Mouse (Mus musculus) urinary bladder, adult 18-20 months (tissue): ENCODE results near the gene Cfap99.
A peak's percentile ranks its signal among the peaks of the same experiment; 100 is the strongest.

Source experiments
- DNase-seq, 2 experiments: peaks; one replicate each; pipeline ENCODE4 v3.0.0; 2022; ENCODE audit warnings: low spot score in 2 of 2, mixed read lengths in 2 of 2

Cfap99 gene

GRCm38 (mm10) chr5:34326875-34327576 lies 38.6 kb downstream of the Cfap99 start:
- DNase-seq = peak in 1 of 2 experiments; percentile 16

DNA sequence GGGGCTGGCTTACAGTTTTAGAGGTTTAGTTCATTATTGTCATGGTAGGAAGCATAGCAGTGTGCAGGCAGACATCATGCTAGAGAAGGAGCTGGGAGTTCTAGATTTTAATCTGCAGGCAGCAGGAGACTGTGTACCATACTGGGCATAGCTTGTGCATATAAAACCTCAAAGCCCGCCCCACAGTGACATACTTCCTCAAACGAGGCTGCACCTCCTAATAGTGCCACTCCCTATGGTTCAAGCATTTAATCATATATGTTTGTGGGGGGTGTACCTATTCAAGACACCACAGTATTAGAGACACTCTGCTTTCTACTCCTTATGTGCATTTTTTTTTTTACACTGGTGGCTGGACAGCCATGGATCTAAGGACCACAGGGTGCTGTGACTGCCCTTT lies 41.7 kb downstream of the Cfap99 start:
- no peak for DNase-seq

GRCm38 (mm10) chr5:34334081-34334480 lies 45.7 kb downstream of the Cfap99 start:
- DNase-seq = no peak

DNA sequence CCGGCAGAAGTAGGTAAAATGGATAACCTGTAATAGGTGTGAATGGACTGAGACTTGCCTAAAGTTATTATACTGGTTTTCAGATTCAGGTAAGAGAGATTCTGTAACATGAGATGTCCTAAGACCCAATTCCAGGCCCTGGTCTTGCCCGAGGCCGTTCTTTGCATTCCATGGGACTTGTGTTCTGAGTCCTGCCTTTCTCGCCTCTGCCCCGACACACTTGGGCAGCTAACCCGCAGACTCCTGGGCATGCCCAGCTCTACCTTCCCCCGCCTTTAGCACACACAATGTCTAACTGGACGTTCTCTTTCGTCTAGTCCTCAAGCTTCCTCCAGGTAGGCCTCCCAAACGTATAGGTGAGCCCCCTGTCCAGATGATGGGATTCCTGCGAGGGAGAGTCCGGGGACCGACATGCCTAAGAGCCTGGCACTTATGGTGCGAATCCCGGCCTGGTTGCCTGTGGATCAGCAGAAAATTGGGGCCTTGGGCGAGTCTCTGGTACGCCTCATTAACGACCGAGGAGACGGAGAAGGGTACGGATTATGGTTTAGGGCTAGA lies 47.2 kb downstream of the Cfap99 start:
- DNase-seq = peak; percentile 37 to 60

- peak; percentile 94 to 97 for DNase-seq
Observed at GRCm38 (mm10) chr5:34336097-34336774, 47.8 kb downstream of the Cfap99 start, which contains the start of gene Rnf4. Gene Rnf4, plus strand, starts transcription at chr5:34336289.

GRCm38 (mm10) chr5:34336775-34337450 lies 48.5 kb downstream of the Cfap99 start:
- peak; percentile 47 to 50 for DNase-seq

DNA sequence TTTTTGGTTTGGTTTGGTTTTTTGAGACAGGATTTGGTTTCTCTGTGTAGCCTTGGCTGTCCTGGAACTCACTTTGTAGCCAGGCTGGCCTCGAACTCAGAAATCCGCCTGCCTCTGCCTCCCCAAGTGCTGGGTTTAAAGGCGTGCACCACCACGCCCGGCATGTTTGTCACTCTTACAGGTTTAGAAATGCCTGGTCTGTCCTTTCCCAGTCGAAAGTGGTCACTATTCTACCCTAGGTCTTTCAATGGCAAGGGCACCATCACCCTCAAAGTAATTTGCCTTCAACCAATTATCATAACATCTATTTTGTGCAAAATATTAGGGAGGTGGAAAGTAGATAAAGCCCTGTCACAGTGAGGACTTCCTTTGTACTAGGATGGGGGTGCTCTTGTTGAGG lies 51.8 kb downstream of the Cfap99 start:
- no peak for DNase-seq

GRCm38 (mm10) chr5:34352084-34352631 lies 63.8 kb downstream of the Cfap99 start:
- DNase-seq = no peak

DNA sequence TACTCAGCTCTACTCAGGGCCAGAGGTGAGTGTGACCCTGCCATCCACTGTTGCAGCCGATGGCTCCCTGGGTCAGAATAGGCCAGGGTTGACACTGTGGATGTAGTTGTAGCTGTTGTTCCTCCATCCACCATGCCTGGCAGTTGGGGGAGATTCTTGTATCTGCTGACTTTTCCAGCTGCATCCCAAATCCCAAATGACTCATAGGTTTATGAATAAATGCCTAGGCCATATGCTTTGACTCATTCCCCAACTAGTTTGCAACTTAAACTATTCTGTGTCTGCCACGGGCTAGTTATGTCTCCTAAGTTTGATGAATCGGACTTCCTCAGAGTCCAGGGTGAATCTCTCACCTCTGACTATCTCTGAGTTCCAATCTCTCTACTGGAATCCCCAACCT lies 71.9 kb downstream of the Cfap99 start:
- DNase-seq = no peak

- no peak for DNase-seq
Observed at GRCm38 (mm10) chr5:34363115-34363514, 74.7 kb downstream of the Cfap99 start.

- DNase-seq = no peak
Observed at GRCm38 (mm10) chr5:34368551-34369290, 80.3 kb downstream of the Cfap99 start.

DNA sequence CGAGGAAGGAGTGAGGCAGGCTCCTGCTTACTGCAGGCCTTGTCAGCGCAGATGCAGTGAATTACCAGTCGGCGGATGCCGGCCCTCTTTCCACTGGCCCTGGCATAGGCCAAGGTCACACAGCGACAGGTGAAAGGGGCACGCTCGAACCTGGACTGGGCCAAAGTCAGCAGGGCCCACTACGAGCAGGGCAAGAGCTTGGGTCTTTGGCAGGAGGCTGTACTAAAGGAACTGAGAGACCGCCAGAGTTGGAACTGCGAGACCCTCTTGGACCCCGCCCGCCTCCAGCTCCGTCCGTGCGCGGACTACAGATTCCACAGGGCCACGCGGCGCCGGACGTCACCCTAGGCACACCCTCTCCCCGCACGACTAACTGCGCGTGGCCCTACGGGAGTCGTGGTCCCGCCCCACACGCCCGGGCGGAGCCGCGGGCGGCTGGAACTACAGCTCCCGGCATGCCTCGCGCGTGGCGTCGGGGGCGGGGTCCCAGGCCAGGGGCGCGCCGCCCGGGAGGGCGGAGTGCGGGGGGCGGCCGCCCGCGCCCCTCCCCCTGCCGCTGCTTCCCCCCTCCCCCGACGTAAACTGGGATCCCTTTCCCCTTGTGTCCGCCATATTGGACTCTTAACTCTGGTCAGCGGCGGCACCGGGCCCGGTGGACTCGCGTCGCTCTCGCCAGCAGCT lies 81.1 kb downstream of the Cfap99 start, which contains the start of gene Fam193a:
Fam193a (plus strand) TSS at position 593 of the 681 bp plus-strand sequence.
- DNase-seq = peak; percentile 94 to 95

DNA sequence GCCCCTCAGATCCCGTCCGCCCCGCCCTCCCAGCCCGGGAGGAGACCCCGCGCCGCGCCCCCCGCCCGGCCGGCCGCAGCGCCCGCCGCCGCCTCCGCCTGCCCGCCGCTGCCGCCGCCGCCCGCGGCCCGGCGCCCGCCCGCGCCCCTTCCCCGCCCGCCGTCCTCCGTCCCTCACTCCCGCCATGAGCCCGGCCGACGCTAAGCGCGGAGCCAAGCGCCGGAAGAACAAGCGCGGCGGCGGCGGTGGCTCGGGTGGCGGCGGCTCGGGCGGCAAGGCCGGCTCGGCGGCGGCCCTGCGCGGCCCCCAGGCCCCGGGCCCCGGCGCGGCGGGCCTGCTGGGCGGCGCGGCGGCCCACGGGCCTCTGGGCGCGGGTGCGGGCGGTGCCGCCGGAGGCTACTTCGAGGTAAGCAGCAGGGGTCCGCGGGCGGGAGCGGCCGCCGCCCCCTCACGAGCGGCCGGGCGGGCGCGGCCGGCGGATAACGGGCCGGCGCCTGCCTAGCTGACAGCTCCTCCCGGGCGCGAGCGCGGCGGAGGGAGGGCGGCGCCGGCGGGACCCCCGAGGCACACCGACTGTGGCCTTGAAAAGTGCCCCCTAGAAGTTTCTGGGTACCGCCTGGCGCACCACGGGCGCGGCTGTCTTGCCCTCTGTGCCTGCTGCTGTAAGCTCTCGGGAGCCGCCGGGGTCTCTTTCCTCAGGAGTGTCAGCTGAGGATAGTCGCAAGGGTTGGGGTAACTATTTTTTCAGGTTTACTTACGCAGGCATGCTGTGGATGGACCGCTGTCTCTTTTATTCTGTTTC lies 81.8 kb downstream of the Cfap99 start:
- DNase-seq = peak; percentile 11 to 29

DNA sequence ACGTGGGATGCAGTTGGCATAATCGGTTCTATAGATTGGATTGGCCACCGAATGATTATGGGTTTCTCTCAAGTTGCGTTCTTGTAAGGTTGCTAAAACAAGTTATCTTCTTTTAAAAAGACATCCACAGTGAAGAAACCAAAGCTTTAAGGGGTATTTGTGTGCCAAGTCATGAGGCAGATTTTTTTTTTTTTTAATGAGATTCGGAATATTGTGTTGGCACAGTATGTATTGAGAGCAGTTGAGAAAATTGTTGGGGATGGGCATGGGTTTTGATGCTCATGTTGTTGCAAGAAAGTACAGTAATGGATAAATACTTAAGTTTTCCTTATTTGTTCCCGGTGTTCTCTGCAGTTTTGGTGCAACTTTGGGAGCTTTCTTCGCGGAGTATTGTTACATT lies 82.4 kb downstream of the Cfap99 start:
- DNase-seq = no peak

- DNase-seq = no peak
Observed at GRCm38 (mm10) chr5:34372141-34372540, 83.7 kb downstream of the Cfap99 start.

DNA sequence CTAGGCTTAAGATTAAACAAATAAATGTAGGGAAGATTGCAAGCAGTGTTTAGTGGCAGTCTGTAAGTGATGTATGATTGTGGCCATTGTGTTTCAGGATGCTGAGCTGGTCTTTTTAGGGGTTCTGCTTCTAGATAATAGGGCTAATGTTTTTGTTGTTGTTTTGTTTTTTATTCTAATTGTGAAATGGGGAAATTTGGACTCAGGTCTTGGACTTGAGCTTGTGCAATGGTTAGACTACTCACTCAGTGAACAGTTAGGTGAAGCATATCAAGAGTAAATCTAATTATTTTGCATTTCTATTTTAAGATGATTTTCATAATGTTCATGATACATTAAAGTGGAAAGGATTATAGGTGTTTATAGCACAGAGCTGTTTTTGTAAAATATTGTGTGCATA lies 84.1 kb downstream of the Cfap99 start:
- DNase-seq = no peak
